Mouse (Mus musculus) lung, postnatal 0 days (tissue): Measurements from ENCODE around the gene Fgf3.

ENCODE experiments used
- CTCF ChIP-seq: IDR thresholded peaks from 2 replicates; pipeline ENCODE4 v1.5.1; 2016; ENCODE audit warnings: antibody characterized with exemption, mild to moderate bottlenecking
- EP300 ChIP-seq: IDR thresholded peaks from 2 replicates; pipeline ENCODE4 v1.6.1; 2016; ENCODE audit warnings: antibody characterized with exemption, mild to moderate bottlenecking, control low read depth

DNA sequence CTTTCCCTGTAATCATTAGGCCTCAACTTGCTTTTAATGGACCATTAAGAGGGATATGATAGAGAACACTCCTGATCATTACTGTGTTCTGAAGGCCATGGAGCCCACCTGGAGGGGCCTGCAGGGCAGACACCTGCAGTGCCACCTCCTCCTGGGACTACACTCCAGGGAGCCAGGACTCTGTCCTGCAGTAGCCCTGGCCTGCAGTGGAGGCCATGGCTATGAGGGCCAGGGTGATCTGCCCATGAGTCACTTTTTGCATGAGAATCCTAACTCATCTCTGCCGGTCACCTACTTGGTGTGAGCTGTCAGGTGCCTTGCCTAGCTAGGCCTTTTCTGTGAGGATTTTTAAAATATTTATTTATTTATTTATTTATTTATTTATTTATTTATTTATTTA is 40.5 kb downstream of the Fgf3 start:
- TF ChIP-seq CTCF (no peak), EP300 (no peak)
